Mouse (Mus musculus) lung, embryonic 15.5 days (tissue): ENCODE measurements around the gene Trip6. TPM values are rescaled to one million over a fixed set of nuclear protein-coding genes. Genes with fewer than 3 reads are reported as not detected.

ENCODE experiments used
- ATAC-seq: fragments of 200-750 bp; cut with Nextera tagmentation; 2 replicates; pipeline ENCODE4 v1.8.0; 2017; ENCODE audit warnings: moderate number of reproducible peaks, borderline replicate concordance; ENCODE audit not compliant: low FRiP score, low TSS enrichment; ENCODE audit errors: extremely low read depth
- H3K27ac ChIP-seq: fragments of 300-500 bp; sonication (generic); 2 replicates; pipeline ENCODE4 v1.5.1; 2015; ENCODE audit warnings: moderate library complexity, mild to moderate bottlenecking, inconsistent platforms
- H3K27me3 ChIP-seq: fragments of 300-500 bp; sonication (generic); 2 replicates; pipeline ENCODE4 v1.6.1; 2015; ENCODE audit warnings: inconsistent platforms
- H3K36me3 ChIP-seq: fragments of 300-500 bp; sonication (generic); 2 replicates; pipeline ENCODE4 v1.6.1; 2015; ENCODE audit warnings: inconsistent platforms
- H3K4me1 ChIP-seq: fragments of 300-500 bp; sonication (generic); 2 replicates; pipeline ENCODE4 v1.6.1; 2015; ENCODE audit warnings: inconsistent platforms
- H3K4me2 ChIP-seq: fragments of 300-500 bp; sonication (generic); 2 replicates; pipeline ENCODE4 v1.6.1; 2015; ENCODE audit warnings: inconsistent platforms, mild to moderate bottlenecking, moderate library complexity
- H3K4me3 ChIP-seq: fragments of 300-500 bp; sonication (generic); 2 replicates; pipeline ENCODE4 v1.5.1; 2015; ENCODE audit warnings: mild to moderate bottlenecking, inconsistent platforms
- H3K9ac ChIP-seq: fragments of 300-500 bp; sonication (generic); 2 replicates; pipeline ENCODE4 v1.6.1; 2015; ENCODE audit warnings: inconsistent platforms
- H3K9me3 ChIP-seq: fragments of 300-500 bp; sonication (generic); 2 replicates; pipeline ENCODE4 v1.6.1; 2016; ENCODE audit warnings: inconsistent platforms
- WGBS: fragments of 180-500 bp; shearing (Covaris S2); methylation state at CpG from one replicate; pipeline ENCODE4 v1.1.7; 2015; 5-methylcytosine and 5-hydroxymethylcytosine counted together
- polyA plus RNA-seq: library from polyadenylated mRNA; unstranded; fragments of >200 nt; fragmentation: Nextera tagmentation; extraction: Ambion mirVana; gene quantifications from 2 replicates; pipeline ENCODE4 v1.2.1, GENCODE M21; 2015

The Trip6 gene
- polyA plus RNA-seq, 1 experiment from 2014 or later: 96.3 TPM

- Histone ChIP-seq H3K4me3 (peak within 1 kb of the TSS; percentile 94), H3K4me2 (peak within 1 kb of the TSS; percentile 75), H3K36me3 (peaks cover 63% of the 10 kb centered on the region), H3K4me1 (peaks cover 44% of the 10 kb centered on the region), H3K27ac (peak within 1 kb of the TSS; percentile 97), H3K9me3 (no peaks in the 10 kb centered on the region), H3K27me3 (no peaks in the 10 kb centered on the region), H3K9ac (peak within 1 kb of the TSS; percentile 95)
- ATAC-seq: peak; percentile 86
- WGBS: under 1% methylated on average over 57 of the region's 72 CpGs
Measured at GRCm38 (mm10) chr5:137307071-137307912, 6.9 kb downstream of the Trip6 start, which contains the start of gene Srrt. Srrt (minus strand) TSS chr5:137307674.

- Histone ChIP-seq H3K4me2 (peak overlapping the region; percentile 75), H3K27ac (peak overlapping the region; percentile 97), H3K4me3 (peak overlapping the region; percentile 94), H3K9me3 (no peaks in the 10 kb centered on the region), H3K9ac (peak overlapping the region; percentile 95), H3K4me1 (peaks cover 37% of the 10 kb centered on the region), H3K36me3 (peaks cover 66% of the 10 kb centered on the region), H3K27me3 (no peaks in the 10 kb centered on the region)
- WGBS: 5% methylated on average over 12 of the region's 12 CpGs
- no peak for ATAC-seq
Measured at GRCm38 (mm10) chr5:137306439-137307005, 7.7 kb downstream of the Trip6 start.

GRCm38 (mm10) chr5:137305822-137306221 lies 8.4 kb downstream of the Trip6 start:
- Histone ChIP-seq H3K36me3 (peaks cover 68% of the 10 kb centered on the region), H3K4me2 (peak overlapping the region; percentile 75), H3K4me3 (peak overlapping the region; percentile 94), H3K4me1 (peaks cover 38% of the 10 kb centered on the region), H3K9ac (peak overlapping the region; percentile 95), H3K27ac (no peak overlapping the region), H3K9me3 (no peaks in the 10 kb centered on the region), H3K27me3 (no peaks in the 10 kb centered on the region)
- WGBS: 49% methylated on average over 3 of the region's 3 CpGs
- no peak for ATAC-seq

- Histone ChIP-seq H3K27me3 (no peaks in the 10 kb centered on the region), H3K9me3 (no peaks in the 10 kb centered on the region), H3K9ac (0 out of 2 replicates have a peak overlapping the region, but pooled peaks have one; percentile 95), H3K27ac (no peak overlapping the region), H3K4me3 (0 out of 2 replicates have a peak overlapping the region, but pooled peaks have one; percentile 0), H3K4me1 (peaks cover 38% of the 10 kb centered on the region), H3K4me2 (peak overlapping the region; percentile 75), H3K36me3 (peaks cover 68% of the 10 kb centered on the region)
- WGBS: 49% methylated on average over 4 of the region's 4 CpGs
- no peak for ATAC-seq
Measured at GRCm38 (mm10) chr5:137304816-137305215, 9.4 kb downstream of the Trip6 start.

- H3K9me3 ChIP-seq: no peaks in the 10 kb centered on the region
- no peak overlapping the region for H3K9ac ChIP-seq
- no peak overlapping the region for H3K27ac ChIP-seq
- peaks cover 68% of the 10 kb centered on the region for H3K36me3 ChIP-seq
- H3K27me3 ChIP-seq: no peaks in the 10 kb centered on the region
- WGBS: 61% methylated on average over 3 of the region's 3 CpGs
- no peak overlapping the region for H3K4me2 ChIP-seq
- H3K4me3 ChIP-seq: no peak overlapping the region; the same call in 1 of the 2 replicates
- no peak for ATAC-seq
- peaks cover 38% of the 10 kb centered on the region for H3K4me1 ChIP-seq
Measured at GRCm38 (mm10) chr5:137304165-137304564, 10.0 kb downstream of the Trip6 start.

GRCm38 (mm10) chr5:137303609-137304008 lies 10.6 kb downstream of the Trip6 start:
- peaks cover 38% of the 10 kb centered on the region for H3K4me1 ChIP-seq
- 58% methylated on average over 4 of the region's 4 CpGs for WGBS
- H3K27ac ChIP-seq: no peak overlapping the region
- no peaks in the 10 kb centered on the region for H3K9me3 ChIP-seq
- H3K4me3 ChIP-seq: no peak overlapping the region
- no peak overlapping the region for H3K9ac ChIP-seq
- no peak for ATAC-seq
- H3K36me3 ChIP-seq: peaks cover 68% of the 10 kb centered on the region
- no peak overlapping the region for H3K4me2 ChIP-seq
- no peaks in the 10 kb centered on the region for H3K27me3 ChIP-seq

- no peak overlapping the region for H3K9ac ChIP-seq
- H3K4me3 ChIP-seq: no peak overlapping the region
- no peak overlapping the region for H3K4me2 ChIP-seq
- peaks cover 88% of the 10 kb centered on the region for H3K36me3 ChIP-seq
- no peaks in the 10 kb centered on the region for H3K9me3 ChIP-seq
- 72% methylated on average over 21 of the region's 21 CpGs for WGBS
- H3K4me1 ChIP-seq: peaks cover 31% of the 10 kb centered on the region
- peak; percentile 28; the same call in 1 of the 2 replicates for ATAC-seq
- no peak overlapping the region for H3K27ac ChIP-seq
- H3K27me3 ChIP-seq: no peaks in the 10 kb centered on the region
Measured at GRCm38 (mm10) chr5:137301253-137301652, 13.0 kb downstream of the Trip6 start.

GRCm38 (mm10) chr5:137299240-137299639 lies 15.0 kb downstream of the Trip6 start:
- Histone ChIP-seq H3K36me3 (peaks cover 93% of the 10 kb centered on the region), H3K4me3 (no peak overlapping the region), H3K4me1 (peaks cover 19% of the 10 kb centered on the region), H3K4me2 (no peak overlapping the region), H3K9ac (no peak overlapping the region), H3K27ac (no peak overlapping the region), H3K27me3 (no peaks in the 10 kb centered on the region), H3K9me3 (no peaks in the 10 kb centered on the region)
- ATAC-seq: no peak
- WGBS: 78% methylated on average over 7 of the region's 7 CpGs

GRCm38 (mm10) chr5:137297126-137297525 lies 17.1 kb downstream of the Trip6 start:
- 89% methylated on average over 14 of the region's 14 CpGs for WGBS
- Histone ChIP-seq H3K4me2 (no peak overlapping the region), H3K9ac (no peak overlapping the region), H3K4me3 (no peak overlapping the region), H3K4me1 (peaks cover 18% of the 10 kb centered on the region), H3K36me3 (peaks cover 72% of the 10 kb centered on the region), H3K27me3 (no peaks in the 10 kb centered on the region), H3K9me3 (no peaks in the 10 kb centered on the region), H3K27ac (no peak overlapping the region)
- no peak for ATAC-seq

GRCm38 (mm10) chr5:137295712-137296111 lies 18.5 kb downstream of the Trip6 start:
- Histone ChIP-seq H3K36me3 (peaks cover 58% of the 10 kb centered on the region), H3K27ac (no peak overlapping the region), H3K27me3 (peaks cover 4% of the 10 kb centered on the region; the same call in 1 of the 2 replicates), H3K4me2 (no peak overlapping the region), H3K4me3 (no peak overlapping the region), H3K9ac (peak overlapping the region; percentile 50; the same call in 1 of the 2 replicates), H3K4me1 (peaks cover 14% of the 10 kb centered on the region), H3K9me3 (no peaks in the 10 kb centered on the region)
- WGBS: 91% methylated on average over 15 of the region's 15 CpGs
- ATAC-seq: no peak

GRCm38 (mm10) chr5:137295296-137295695 lies 18.9 kb downstream of the Trip6 start:
- peak overlapping the region; percentile 97; the same call in 1 of the 2 replicates for H3K27ac ChIP-seq
- no peak for ATAC-seq
- H3K4me1 ChIP-seq: peaks cover 14% of the 10 kb centered on the region
- H3K27me3 ChIP-seq: peaks cover 8% of the 10 kb centered on the region
- peak overlapping the region; percentile 98 for H3K4me2 ChIP-seq
- H3K36me3 ChIP-seq: peaks cover 54% of the 10 kb centered on the region
- H3K4me3 ChIP-seq: peak overlapping the region; percentile 57
- no peaks in the 10 kb centered on the region for H3K9me3 ChIP-seq
- 77% methylated on average over 9 of the region's 9 CpGs for WGBS
- H3K9ac ChIP-seq: peak overlapping the region; percentile 50

- peak overlapping the region; percentile 50 for H3K9ac ChIP-seq
- peaks cover 48% of the 10 kb centered on the region for H3K36me3 ChIP-seq
- 9% methylated on average over 18 of the region's 18 CpGs for WGBS
- peaks cover 14% of the 10 kb centered on the region for H3K4me1 ChIP-seq
- H3K9me3 ChIP-seq: no peaks in the 10 kb centered on the region
- peaks cover 14% of the 10 kb centered on the region for H3K27me3 ChIP-seq
- H3K27ac ChIP-seq: peak overlapping the region; percentile 97
- H3K4me3 ChIP-seq: peak overlapping the region; percentile 57
- peak; percentile 52 for ATAC-seq
- peak overlapping the region; percentile 98 for H3K4me2 ChIP-seq
Measured at GRCm38 (mm10) chr5:137294744-137295093, 19.5 kb downstream of the Trip6 start.
